Mouse (Mus musculus) heart, embryonic 16.5 days (tissue): Measurements from ENCODE around the gene Btbd8. TPM values are rescaled to one million over a fixed set of nuclear protein-coding genes. Genes with fewer than 3 reads are reported as not detected.

Experiments used
- ATAC-seq: fragments of 200-750 bp; cut with Nextera tagmentation; replicated peaks from 2 replicates; pipeline ENCODE4 v1.8.0; 2017; ENCODE audit warnings: moderate number of reproducible peaks; ENCODE audit not compliant: insufficient read depth, low FRiP score; ENCODE audit errors: extremely low read depth
- H3K27ac ChIP-seq: fragments of 300-500 bp; sonication (generic); 2 replicates; pipeline ENCODE4 v1.5.1; 2014; ENCODE audit warnings: mild to moderate bottlenecking, low read length, control low read depth, moderate library complexity
- H3K27me3 ChIP-seq: fragments of 300-500 bp; sonication (generic); 2 replicates; pipeline ENCODE4 v1.6.1; 2014; ENCODE audit warnings: low read length, mixed read lengths; ENCODE audit not compliant: control insufficient read depth, insufficient read depth
- H3K36me3 ChIP-seq: fragments of 300-500 bp; sonication (generic); 2 replicates; pipeline ENCODE4 v1.6.1; 2014; ENCODE audit not compliant: control insufficient read depth, insufficient read depth
- H3K4me1 ChIP-seq: fragments of 300-500 bp; sonication (generic); 2 replicates; pipeline ENCODE4 v1.6.1; 2014; ENCODE audit warnings: low read length, mixed read lengths; ENCODE audit not compliant: control insufficient read depth, insufficient read depth
- H3K4me2 ChIP-seq: fragments of 300-500 bp; sonication (generic); 2 replicates; pipeline ENCODE4 v1.6.1; 2014; ENCODE audit warnings: low read depth, mild to moderate bottlenecking, control low read depth, low read length
- H3K4me3 ChIP-seq: fragments of 300-500 bp; sonication (generic); 2 replicates; pipeline ENCODE4 v1.5.1; 2014; ENCODE audit warnings: mild to moderate bottlenecking, control low read depth, low read length
- H3K9ac ChIP-seq: fragments of 300-500 bp; sonication (generic); 2 replicates; pipeline ENCODE4 v1.6.1; 2014; ENCODE audit warnings: low read length, control low read depth
- H3K9me3 ChIP-seq: fragments of 300-500 bp; sonication (generic); replicated peaks from 2 replicates; pipeline ENCODE4 v1.6.1; 2016; ENCODE audit warnings: low read length; ENCODE audit not compliant: control insufficient read depth
- WGBS: fragments of 180-500 bp; shearing (Covaris S2); extraction: QIAGEN DNeasy Blood & Tissue Kit; methylation state at CpG from one replicate; pipeline ENCODE4 v1.1.7; 2014; 5-methylcytosine and 5-hydroxymethylcytosine counted together
- polyA plus RNA-seq: library from polyadenylated mRNA; unstranded; fragments of >200 nt; fragmentation: Nextera tagmentation; extraction: Ambion mirVana; gene quantifications from 2 replicates; pipeline ENCODE4 v1.2.1, GENCODE M21; 2015

Gene Btbd8
- polyA plus RNA-seq, 1 experiment from 2014 or later: 3.2 TPM

DNA sequence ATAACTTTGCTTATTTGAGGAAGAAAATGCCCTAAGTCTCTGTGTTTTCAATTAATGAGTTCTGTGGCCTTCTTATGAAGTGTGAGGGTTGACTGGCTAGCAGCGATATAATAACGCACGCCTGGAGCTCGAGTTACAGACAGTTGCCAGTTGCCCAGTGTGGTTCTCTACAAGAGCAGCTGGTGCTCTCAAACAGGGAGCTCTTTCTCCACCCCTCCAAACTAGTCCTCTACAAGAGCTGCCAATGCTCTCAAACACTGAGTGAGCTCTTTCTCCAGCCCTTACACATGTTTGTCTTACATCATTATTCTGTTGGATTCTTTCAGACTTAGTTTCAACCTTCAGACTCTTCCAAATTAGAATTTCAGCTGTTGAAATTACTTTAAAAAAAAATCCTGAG lies 26.5 kb upstream of the Btbd8 start:
- H3K4me2 ChIP-seq: no peak overlapping the region
- no peak overlapping the region for H3K4me3 ChIP-seq
- H3K4me1 ChIP-seq: no peaks in the 10 kb centered on the region
- no peaks in the 10 kb centered on the region for H3K9me3 ChIP-seq
- H3K27me3 ChIP-seq: no peaks in the 10 kb centered on the region
- H3K27ac ChIP-seq: no peak overlapping the region
- H3K9ac ChIP-seq: no peak overlapping the region
- no peaks in the 10 kb centered on the region for H3K36me3 ChIP-seq
- WGBS: 62% methylated on average over 4 of the region's 4 CpGs
- ATAC-seq: no peak

DNA sequence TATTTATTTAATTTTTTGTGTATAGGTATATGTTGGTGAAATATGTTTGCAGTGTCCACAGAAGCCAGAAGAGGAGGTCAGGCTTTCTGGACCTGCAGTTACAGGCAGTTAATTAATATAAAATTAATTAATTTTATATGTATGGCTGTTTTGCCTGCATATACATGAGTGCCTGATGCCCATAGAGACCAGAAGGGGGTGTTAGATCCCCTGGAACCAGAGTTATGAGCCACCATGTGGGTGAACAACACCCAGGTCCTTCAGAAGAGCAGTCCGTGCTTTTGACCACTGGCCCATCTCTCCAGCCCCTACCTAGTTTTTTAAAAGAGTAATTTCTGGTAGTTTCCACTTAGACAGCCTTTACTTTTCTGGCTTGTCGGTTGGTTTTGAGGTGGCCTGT lies 25.5 kb upstream of the Btbd8 start:
- no peak overlapping the region for H3K4me3 ChIP-seq
- H3K27ac ChIP-seq: no peak overlapping the region
- H3K27me3 ChIP-seq: no peaks in the 10 kb centered on the region
- no peak overlapping the region for H3K9ac ChIP-seq
- H3K36me3 ChIP-seq: no peaks in the 10 kb centered on the region
- WGBS: 79% methylated on average over 2 of the region's 2 CpGs
- ATAC-seq: no peak
- no peaks in the 10 kb centered on the region for H3K4me1 ChIP-seq
- H3K9me3 ChIP-seq: no peaks in the 10 kb centered on the region
- no peak overlapping the region for H3K4me2 ChIP-seq

DNA sequence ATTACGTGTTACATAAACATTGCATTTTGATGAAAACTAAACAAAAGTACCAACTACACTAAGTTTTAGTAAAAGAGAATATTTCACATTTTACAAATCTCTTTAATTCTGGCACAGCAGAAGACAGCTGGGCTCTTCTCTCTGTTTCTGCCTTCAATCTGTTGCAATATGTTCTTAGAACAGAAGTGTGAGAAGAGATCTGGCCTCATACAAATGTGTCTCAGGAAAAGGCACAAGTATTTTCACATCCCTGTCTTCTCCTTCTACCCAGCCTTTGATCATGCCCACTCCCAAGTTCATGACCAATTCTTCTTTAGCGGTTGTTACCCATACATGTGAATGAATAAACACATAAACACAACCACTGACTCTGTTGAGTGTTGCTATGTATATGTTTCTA lies 22.7 kb upstream of the Btbd8 start:
- no peak for ATAC-seq
- H3K27ac ChIP-seq: no peak overlapping the region
- WGBS: 67% methylated on average over 2 of the region's 2 CpGs
- H3K4me1 ChIP-seq: no peaks in the 10 kb centered on the region; the same call in 1 of the 2 replicates
- H3K4me3 ChIP-seq: no peak overlapping the region
- no peaks in the 10 kb centered on the region for H3K27me3 ChIP-seq
- no peaks in the 10 kb centered on the region for H3K36me3 ChIP-seq
- H3K9me3 ChIP-seq: no peaks in the 10 kb centered on the region
- H3K4me2 ChIP-seq: no peak overlapping the region
- no peak overlapping the region for H3K9ac ChIP-seq

DNA sequence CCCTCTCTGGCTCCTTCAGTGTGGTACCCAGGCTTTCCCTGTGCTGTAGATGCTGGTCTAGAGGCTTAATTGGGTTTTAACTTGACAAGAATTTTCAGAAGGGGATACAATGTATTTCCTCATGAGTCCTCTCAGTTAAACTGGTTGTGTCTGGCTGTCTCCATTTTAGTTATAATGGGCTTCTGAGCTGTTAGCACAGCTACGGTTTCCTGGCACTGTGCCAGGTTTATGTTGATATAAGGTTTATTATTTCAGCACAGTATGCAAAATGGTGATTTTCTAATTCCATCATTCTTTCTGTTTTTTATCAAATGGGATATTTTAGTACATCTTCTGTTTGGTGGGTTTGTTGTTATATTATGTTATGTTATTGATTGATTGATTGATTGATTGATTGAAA lies 16.1 kb upstream of the Btbd8 start:
- no peaks in the 10 kb centered on the region for H3K27me3 ChIP-seq
- H3K36me3 ChIP-seq: no peaks in the 10 kb centered on the region
- no peak overlapping the region for H3K27ac ChIP-seq
- H3K4me3 ChIP-seq: no peak overlapping the region
- H3K9ac ChIP-seq: no peak overlapping the region
- no peaks in the 10 kb centered on the region for H3K9me3 ChIP-seq
- H3K4me1 ChIP-seq: no peaks in the 10 kb centered on the region; the same call in 1 of the 2 replicates
- H3K4me2 ChIP-seq: no peak overlapping the region
- WGBS: 18% methylated on average over 1 of the region's 1 CpGs
- ATAC-seq: no peak

DNA sequence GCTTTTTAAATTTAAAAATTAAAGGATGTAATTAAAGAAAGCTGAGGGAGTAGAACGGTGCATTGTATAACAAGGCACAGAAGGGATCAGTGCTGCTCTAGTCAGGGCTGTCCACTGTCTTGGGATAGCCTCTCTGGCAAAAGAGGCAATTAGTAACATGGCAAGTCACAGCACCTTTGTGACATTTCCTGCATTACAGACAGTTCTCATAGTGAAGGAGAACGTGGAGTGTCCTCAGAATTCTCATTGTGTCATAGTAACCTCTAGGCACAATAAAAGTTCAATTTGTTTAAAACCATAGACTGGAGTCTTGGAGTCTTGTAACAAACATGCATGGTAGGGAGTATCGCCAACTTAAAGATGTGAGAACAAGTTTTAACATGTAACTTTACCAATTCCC lies 6.5 kb upstream of the Btbd8 start, which contains the start of gene Lpcat2b:
Lpcat2b (plus strand) TSS at position 301 of the 400 bp plus-strand sequence.
- Histone ChIP-seq H3K27ac (no peak within 1 kb of the TSS), H3K36me3 (no peaks in the 10 kb centered on the region), H3K4me3 (no peak within 1 kb of the TSS), H3K9me3 (no peaks in the 10 kb centered on the region), H3K9ac (no peak within 1 kb of the TSS), H3K4me1 (no peaks in the 10 kb centered on the region), H3K4me2 (no peak within 1 kb of the TSS), H3K27me3 (no peaks in the 10 kb centered on the region)
- 68% methylated on average over 3 of the region's 3 CpGs for WGBS
- no peak for ATAC-seq

DNA sequence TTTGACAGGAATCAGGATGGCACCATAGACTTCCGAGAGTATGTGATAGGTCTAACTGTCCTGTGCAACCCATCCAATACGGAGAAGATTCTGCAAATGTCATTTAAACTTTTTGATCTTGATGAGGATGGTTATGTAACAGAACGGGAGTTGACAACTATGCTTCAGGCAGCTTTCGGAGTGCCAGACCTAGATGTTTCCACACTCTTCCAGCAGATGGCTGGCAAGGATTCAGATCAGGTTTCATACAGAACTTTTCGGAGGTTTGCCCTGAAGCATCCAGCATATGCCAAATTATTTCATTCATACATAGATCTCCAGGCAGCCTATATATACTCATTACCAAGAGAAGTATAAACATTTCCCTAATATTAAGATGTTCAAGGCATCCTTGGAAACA lies 3.8 kb upstream of the Btbd8 start:
- Histone ChIP-seq H3K9ac (no peak overlapping the region), H3K27ac (no peak overlapping the region), H3K9me3 (no peaks in the 10 kb centered on the region), H3K4me3 (no peak overlapping the region), H3K27me3 (no peaks in the 10 kb centered on the region), H3K36me3 (no peaks in the 10 kb centered on the region), H3K4me1 (peaks cover 7% of the 10 kb centered on the region), H3K4me2 (no peak overlapping the region)
- 65% methylated on average over 5 of the region's 5 CpGs for WGBS
- ATAC-seq: no peak

DNA sequence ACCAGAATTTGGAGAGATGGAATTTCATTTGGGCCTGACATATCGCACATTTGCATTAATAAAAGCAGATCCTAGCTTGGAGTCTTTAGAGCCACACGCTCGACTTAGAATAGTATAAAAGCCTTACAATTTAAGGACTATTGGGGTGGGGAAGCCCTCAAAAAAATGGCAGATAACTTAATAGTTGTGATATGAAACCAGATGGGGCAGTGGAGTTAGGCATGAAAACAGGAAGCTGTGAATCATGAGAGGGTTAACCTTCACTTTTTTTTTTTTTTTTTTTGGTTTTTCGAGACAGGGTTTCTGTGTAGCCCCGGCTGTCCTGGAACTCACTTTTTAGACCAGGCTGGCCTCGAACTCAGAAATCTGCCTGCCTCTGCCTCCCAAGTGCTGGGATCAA lies 1.6 kb upstream of the Btbd8 start:
- H3K4me3 ChIP-seq: no peak overlapping the region
- H3K27ac ChIP-seq: no peak overlapping the region
- 81% methylated on average over 6 of the region's 6 CpGs for WGBS
- no peaks in the 10 kb centered on the region for H3K36me3 ChIP-seq
- H3K4me2 ChIP-seq: no peak overlapping the region
- ATAC-seq: no peak
- H3K9me3 ChIP-seq: no peaks in the 10 kb centered on the region
- no peaks in the 10 kb centered on the region for H3K27me3 ChIP-seq
- peaks cover 7% of the 10 kb centered on the region for H3K4me1 ChIP-seq
- no peak overlapping the region for H3K9ac ChIP-seq

DNA sequence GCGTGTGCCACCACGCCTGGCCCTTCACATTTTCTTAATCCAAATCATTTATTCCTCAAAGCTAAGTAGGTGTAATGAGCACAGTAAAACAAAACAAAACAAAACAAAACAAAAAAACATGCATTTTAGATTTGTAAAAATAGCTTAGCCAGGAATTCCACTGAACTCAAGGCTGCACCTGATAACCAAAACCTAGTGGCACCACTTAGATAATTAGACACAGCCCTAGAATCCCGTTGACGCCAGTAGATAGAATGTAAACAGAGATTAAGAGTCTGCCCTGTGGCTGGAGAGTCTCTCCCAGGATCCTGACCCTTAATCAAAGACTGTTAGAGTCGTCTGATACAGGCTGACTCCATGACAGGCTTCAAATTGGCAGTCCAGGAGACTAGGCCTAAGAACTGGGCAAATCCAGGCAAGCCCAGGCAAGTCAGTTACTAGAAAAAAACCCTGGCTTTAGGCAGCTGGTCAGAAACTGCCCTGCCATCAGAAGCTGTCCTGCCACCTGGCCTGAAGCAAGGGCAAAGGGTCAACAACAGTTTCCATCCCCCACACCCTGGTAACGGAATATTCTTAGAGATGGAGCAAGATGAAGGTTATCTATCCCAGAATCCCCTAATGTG lies 1.1 kb upstream of the Btbd8 start:
- ATAC-seq: no peak
- Histone ChIP-seq H3K4me1 (peaks cover 7% of the 10 kb centered on the region), H3K4me2 (no peak overlapping the region), H3K4me3 (no peak overlapping the region), H3K9ac (no peak overlapping the region), H3K36me3 (no peaks in the 10 kb centered on the region), H3K27ac (no peak overlapping the region), H3K27me3 (no peaks in the 10 kb centered on the region), H3K9me3 (no peaks in the 10 kb centered on the region)
- WGBS: 68% methylated on average over 6 of the region's 6 CpGs

DNA sequence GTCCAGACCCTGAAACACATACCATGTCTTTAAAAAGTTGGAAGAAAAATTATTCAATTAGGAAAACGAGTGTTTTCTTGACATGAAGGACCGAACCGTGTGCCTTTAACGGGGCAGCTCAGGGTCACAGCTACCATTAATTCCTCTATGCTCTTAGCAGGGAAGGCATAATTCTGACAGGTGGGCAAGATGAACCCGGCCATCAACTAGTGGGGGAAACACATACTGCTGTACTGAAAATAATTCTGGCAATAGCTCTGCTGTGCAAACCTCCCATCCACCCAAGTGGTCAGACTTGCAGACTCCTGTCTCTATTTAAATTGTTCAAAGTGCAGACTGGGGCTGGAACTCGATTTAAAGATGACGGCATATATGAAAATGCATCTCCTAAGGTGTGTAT lies 556 bp downstream of the Btbd8 start:
- H3K4me1 ChIP-seq: peaks cover 7% of the 10 kb centered on the region
- H3K4me2 ChIP-seq: peak overlapping the region; percentile 89
- peak overlapping the region; percentile 97 for H3K9ac ChIP-seq
- peak overlapping the region; percentile 75 for H3K27ac ChIP-seq
- 19% methylated on average over 7 of the region's 7 CpGs for WGBS
- no peaks in the 10 kb centered on the region for H3K9me3 ChIP-seq
- no peak; the same call in 1 of the 2 replicates for ATAC-seq
- no peaks in the 10 kb centered on the region for H3K36me3 ChIP-seq
- H3K4me3 ChIP-seq: peak overlapping the region; percentile 90
- H3K27me3 ChIP-seq: no peaks in the 10 kb centered on the region
